Mouse (Mus musculus) forelimb bud, embryonic 11.5 days (tissue): ENCODE measurements at regions not wholly inside any gene's neighbourhood (a gene's known extent, or its start where the extent isn't known, plus 50 kb on each side); places are given as distances from the start of the nearest gene placed in this dataset.
A peak's percentile ranks its signal among the peaks of the same experiment; 100 is the strongest.

Experiments
- DNase-seq: peaks from one replicate; pipeline ENCODE4 v3.0.0-alpha.2; 2012; ENCODE audit warnings: low read depth, low spot score

DNA sequence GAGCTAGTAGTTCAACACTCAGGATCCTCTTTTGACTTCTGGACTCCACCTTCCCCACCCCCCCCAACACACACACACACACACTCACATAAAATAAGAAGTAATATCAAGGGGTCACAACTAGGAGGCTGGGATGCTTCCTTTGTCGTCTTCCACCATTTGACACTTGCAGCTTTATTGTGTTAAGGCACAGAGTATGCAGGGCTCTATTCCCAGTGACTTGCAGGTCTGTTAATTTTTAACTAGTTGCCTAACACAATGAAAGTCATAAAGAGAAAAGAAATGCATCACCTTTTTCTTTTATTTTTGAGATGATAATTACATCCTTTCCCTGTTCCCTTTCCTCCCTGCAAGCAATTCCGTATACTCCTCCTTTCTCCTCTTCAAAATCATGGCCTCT lies 66.9 kb upstream of the Adgra3 start:
- no peak for DNase-seq

DNA sequence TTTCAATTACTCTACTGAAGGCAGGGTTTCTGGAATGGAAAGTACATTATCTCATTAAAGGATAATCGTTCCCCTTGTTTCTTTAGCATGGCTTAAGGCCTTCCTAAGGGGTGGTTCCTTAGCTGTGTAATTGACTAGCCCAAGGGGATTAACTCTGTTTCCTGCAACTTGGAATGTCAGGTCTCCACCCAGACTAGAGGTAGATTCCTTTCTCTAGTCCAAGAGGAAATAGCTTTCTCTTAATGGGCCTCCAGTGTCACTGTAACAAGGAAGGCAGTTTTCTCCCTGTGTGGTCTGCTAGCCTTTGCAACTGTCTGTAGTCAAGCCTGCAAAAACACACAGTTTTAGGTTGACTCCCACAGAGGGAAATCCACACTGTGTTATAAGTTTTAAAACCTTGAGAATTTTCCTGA lies 64.0 kb upstream of the Adgra3 start:
- peak; percentile 40 for DNase-seq

DNA sequence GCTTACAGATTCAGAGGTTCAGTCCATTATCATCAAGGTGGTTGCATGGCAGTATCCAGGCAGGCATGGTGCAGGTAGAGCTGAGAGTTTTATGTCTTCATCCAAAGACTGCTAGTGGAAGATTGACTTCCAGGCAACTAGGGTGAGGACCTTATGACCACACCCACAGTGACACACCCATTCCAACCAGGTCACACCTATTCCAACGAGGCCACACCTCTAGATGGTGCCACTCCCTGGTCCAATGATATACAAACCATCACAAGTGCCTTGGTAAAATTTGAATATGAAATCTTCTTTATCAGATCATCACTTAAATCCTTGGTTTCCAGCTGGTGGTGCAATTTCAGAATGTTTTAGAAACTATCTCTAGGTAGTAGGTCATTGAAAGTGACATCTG lies 61.1 kb upstream of the Adgra3 start:
- no peak for DNase-seq
